Mouse (Mus musculus): ENCODE measurements around the gene Ano9. TPM values are rescaled to one million over a fixed set of nuclear protein-coding genes. Genes with fewer than 3 reads are reported as not detected.

The Ano9 gene
- polyA plus RNA-seq, 1 experiment from 2014 or later, result 4.4 TPM

GRCm38 (mm10) chr7:141143861-141144260, 26.3 kb upstream of the Ano9 start:
- no peak overlapping the region for H3K9ac ChIP-seq (ENCODE audit: low read depth, low read length)
- H3K27ac ChIP-seq (ENCODE audit: low read depth, low read length), result no peak overlapping the region
- no peak for ATAC-seq (ENCODE audit: low FRiP score, low TSS enrichment)
- 93% methylated on average over 2 of the region's 2 CpGs for WGBS
- no peak overlapping the region for H3K4me3 ChIP-seq (ENCODE audit: low read length)
- H3K9me3 ChIP-seq (ENCODE audit: control insufficient read depth, low read length), result no peaks in the 10 kb centered on the region
- no peaks in the 10 kb centered on the region for H3K27me3 ChIP-seq (ENCODE audit: control insufficient read depth, insufficient read depth, low read length)
- no peaks in the 10 kb centered on the region for H3K4me1 ChIP-seq (ENCODE audit: control insufficient read depth, insufficient read depth, low read length)
- no peak overlapping the region for H3K4me2 ChIP-seq (replicated peaks; ENCODE audit: low read depth, low read length)
- peaks cover 34% of the 10 kb centered on the region for H3K36me3 ChIP-seq (ENCODE audit: control insufficient read depth, insufficient read depth, low read length)

- ATAC-seq (ENCODE audit: low FRiP score, low TSS enrichment), result no peak
- H3K4me3 ChIP-seq (ENCODE audit: low read length), result no peak overlapping the region
- no peak overlapping the region for H3K9ac ChIP-seq (ENCODE audit: low read depth, low read length)
- H3K27ac ChIP-seq (ENCODE audit: low read depth, low read length), result no peak overlapping the region
- peaks cover 39% of the 10 kb centered on the region for H3K36me3 ChIP-seq (ENCODE audit: control insufficient read depth, insufficient read depth, low read length)
- no peak overlapping the region for H3K4me2 ChIP-seq (replicated peaks; ENCODE audit: low read depth, low read length)
- H3K9me3 ChIP-seq (ENCODE audit: control insufficient read depth, low read length), result no peaks in the 10 kb centered on the region
- H3K27me3 ChIP-seq (ENCODE audit: control insufficient read depth, insufficient read depth, low read length), result no peaks in the 10 kb centered on the region
- H3K4me1 ChIP-seq (ENCODE audit: control insufficient read depth, insufficient read depth, low read length), result no peaks in the 10 kb centered on the region
- WGBS, result 49% methylated on average over 5 of the region's 5 CpGs
Measured at GRCm38 (mm10) chr7:141143112-141143511, 25.5 kb upstream of the Ano9 start.

- Histone ChIP-seq H3K9me3 (ENCODE audit: control insufficient read depth, low read length) (no peaks in the 10 kb centered on the region), H3K27ac (ENCODE audit: low read depth, low read length) (no peak overlapping the region), H3K4me1 (ENCODE audit: control insufficient read depth, insufficient read depth, low read length) (no peaks in the 10 kb centered on the region), H3K9ac (ENCODE audit: low read depth, low read length) (no peak overlapping the region), H3K36me3 (ENCODE audit: control insufficient read depth, insufficient read depth, low read length) (peaks cover 51% of the 10 kb centered on the region), H3K27me3 (ENCODE audit: control insufficient read depth, insufficient read depth, low read length) (no peaks in the 10 kb centered on the region), H3K4me2 (replicated peaks; ENCODE audit: low read depth, low read length) (no peak overlapping the region), H3K4me3 (ENCODE audit: low read length) (no peak overlapping the region)
- 91% methylated on average over 4 of the region's 4 CpGs for WGBS
- no peak for ATAC-seq (ENCODE audit: low FRiP score, low TSS enrichment)
Measured at GRCm38 (mm10) chr7:141141326-141141725, 23.7 kb upstream of the Ano9 start.

GRCm38 (mm10) chr7:141131904-141132755, 14.5 kb upstream of the Ano9 start:
- Histone ChIP-seq H3K27ac (ENCODE audit: low read depth, low read length) (no peak overlapping the region), H3K4me2 (replicated peaks; ENCODE audit: low read depth, low read length) (peak overlapping the region; percentile 59), H3K9ac (ENCODE audit: low read depth, low read length) (peak overlapping the region; percentile 94), H3K27me3 (ENCODE audit: control insufficient read depth, insufficient read depth, low read length) (no peaks in the 10 kb centered on the region), H3K36me3 (ENCODE audit: control insufficient read depth, insufficient read depth, low read length) (peaks cover 21% of the 10 kb centered on the region), H3K9me3 (ENCODE audit: control insufficient read depth, low read length) (no peaks in the 10 kb centered on the region), H3K4me1 (ENCODE audit: control insufficient read depth, insufficient read depth, low read length) (peaks cover 10% of the 10 kb centered on the region; the same call in 1 of the 2 replicates), H3K4me3 (ENCODE audit: low read length) (peak overlapping the region; percentile 94)
- ATAC-seq (ENCODE audit: low FRiP score, low TSS enrichment), result no peak
- 53% methylated on average over 12 of the region's 12 CpGs for WGBS

GRCm38 (mm10) chr7:141131024-141131820, 13.6 kb upstream of the Ano9 start:
- peak overlapping the region; percentile 59 for H3K4me2 ChIP-seq (replicated peaks; ENCODE audit: low read depth, low read length)
- H3K9ac ChIP-seq (ENCODE audit: low read depth, low read length), result peak overlapping the region; percentile 94
- no peaks in the 10 kb centered on the region for H3K27me3 ChIP-seq (ENCODE audit: control insufficient read depth, insufficient read depth, low read length)
- H3K4me1 ChIP-seq (ENCODE audit: control insufficient read depth, insufficient read depth, low read length), result peaks cover 10% of the 10 kb centered on the region; the same call in 1 of the 2 replicates
- peaks cover 12% of the 10 kb centered on the region for H3K36me3 ChIP-seq (ENCODE audit: control insufficient read depth, insufficient read depth, low read length)
- no peak overlapping the region for H3K27ac ChIP-seq (ENCODE audit: low read depth, low read length)
- peak overlapping the region; percentile 94 for H3K4me3 ChIP-seq (ENCODE audit: low read length)
- ATAC-seq (ENCODE audit: low FRiP score, low TSS enrichment), result peak; percentile 99
- under 1% methylated on average over 59 of the region's 59 CpGs for WGBS
- H3K9me3 ChIP-seq (ENCODE audit: control insufficient read depth, low read length), result no peaks in the 10 kb centered on the region

GRCm38 (mm10) chr7:141123517-141123856, 5.9 kb upstream of the Ano9 start:
- Histone ChIP-seq H3K4me2 (replicated peaks; ENCODE audit: low read depth, low read length) (peak overlapping the region; percentile 58), H3K4me1 (ENCODE audit: control insufficient read depth, insufficient read depth, low read length) (0 out of 2 replicates have a peak, but pooled peaks cover 3% of the 10 kb centered on the region), H3K9ac (ENCODE audit: low read depth, low read length) (peak overlapping the region; percentile 67), H3K36me3 (ENCODE audit: control insufficient read depth, insufficient read depth, low read length) (no peaks in the 10 kb centered on the region), H3K4me3 (ENCODE audit: low read length) (peak overlapping the region; percentile 55), H3K9me3 (ENCODE audit: control insufficient read depth, low read length) (no peaks in the 10 kb centered on the region), H3K27ac (ENCODE audit: low read depth, low read length) (peak overlapping the region; percentile 86), H3K27me3 (ENCODE audit: control insufficient read depth, insufficient read depth, low read length) (no peaks in the 10 kb centered on the region)
- under 1% methylated on average over 15 of the region's 15 CpGs for WGBS
- ATAC-seq (ENCODE audit: low FRiP score, low TSS enrichment), result peak; percentile 53; the same call in 1 of the 2 replicates

- H3K36me3 ChIP-seq (ENCODE audit: control insufficient read depth, insufficient read depth, low read length), result no peaks in the 10 kb centered on the region
- H3K4me3 ChIP-seq (ENCODE audit: low read length), result peak overlapping the region; percentile 55
- H3K27ac ChIP-seq (ENCODE audit: low read depth, low read length), result peak overlapping the region; percentile 86
- H3K9me3 ChIP-seq (ENCODE audit: control insufficient read depth, low read length), result no peaks in the 10 kb centered on the region
- H3K4me2 ChIP-seq (replicated peaks; ENCODE audit: low read depth, low read length), result peak overlapping the region; percentile 58
- ATAC-seq (ENCODE audit: low FRiP score, low TSS enrichment), result peak; percentile 99
- 0 out of 2 replicates have a peak, but pooled peaks cover 3% of the 10 kb centered on the region for H3K4me1 ChIP-seq (ENCODE audit: control insufficient read depth, insufficient read depth, low read length)
- no peaks in the 10 kb centered on the region for H3K27me3 ChIP-seq (ENCODE audit: control insufficient read depth, insufficient read depth, low read length)
- peak overlapping the region; percentile 67 for H3K9ac ChIP-seq (ENCODE audit: low read depth, low read length)
- 3% methylated on average over 29 of the region's 29 CpGs for WGBS
Measured at GRCm38 (mm10) chr7:141122689-141123516, 5.3 kb upstream of the Ano9 start.

- H3K9me3 ChIP-seq (ENCODE audit: control insufficient read depth, low read length), result no peaks in the 10 kb centered on the region
- peak within 1 kb of the TSS; percentile 67 for H3K9ac ChIP-seq (ENCODE audit: low read depth, low read length)
- H3K27me3 ChIP-seq (ENCODE audit: control insufficient read depth, insufficient read depth, low read length), result no peaks in the 10 kb centered on the region
- no peaks in the 10 kb centered on the region for H3K36me3 ChIP-seq (ENCODE audit: control insufficient read depth, insufficient read depth, low read length)
- 42% methylated on average over 14 of the region's 14 CpGs for WGBS
- 0 out of 2 replicates have a peak, but pooled peaks cover 3% of the 10 kb centered on the region for H3K4me1 ChIP-seq (ENCODE audit: control insufficient read depth, insufficient read depth, low read length)
- peak within 1 kb of the TSS; percentile 55 for H3K4me3 ChIP-seq (ENCODE audit: low read length)
- no peak for ATAC-seq (ENCODE audit: low FRiP score, low TSS enrichment)
- peak within 1 kb of the TSS; percentile 86 for H3K27ac ChIP-seq (ENCODE audit: low read depth, low read length)
- peak within 1 kb of the TSS; percentile 58 for H3K4me2 ChIP-seq (replicated peaks; ENCODE audit: low read depth, low read length)
Measured at GRCm38 (mm10) chr7:141122245-141122644, 4.6 kb upstream of the Ano9 start, which contains the start of gene Ptdss2. TSS of gene Ptdss2 (plus strand) at chr7:141122382.

Measured in kidney, embryonic 14.5 days (tissue).